Mouse (Mus musculus) heart, postnatal 0 days (tissue): ENCODE results near the gene Zfp429. TPM values are rescaled to one million over a fixed set of nuclear protein-coding genes. Genes with fewer than 3 reads are reported as not detected.

Experiments used
- ATAC-seq: fragments of 200-750 bp; cut with Nextera tagmentation; 2 replicates; pipeline ENCODE4 v1.8.0; 2017; ENCODE audit warnings: low read depth, moderate number of reproducible peaks, moderate library complexity; ENCODE audit not compliant: insufficient read depth
- DNase-seq: peaks from one replicate; pipeline ENCODE4 v3.0.0-alpha.2; 2016; ENCODE audit warnings: low spot score
- H3K27ac ChIP-seq: fragments of 300-500 bp; sonication (generic); 2 replicates; pipeline ENCODE4 v1.5.1; 2014; ENCODE audit warnings: low read depth, mild to moderate bottlenecking
- H3K27me3 ChIP-seq: fragments of 300-500 bp; sonication (generic); 2 replicates; pipeline ENCODE4 v1.6.1; 2014; ENCODE audit warnings: low read length, mixed read lengths; ENCODE audit not compliant: control insufficient read depth, insufficient read depth
- H3K36me3 ChIP-seq: fragments of 300-500 bp; sonication (generic); replicated peaks from 2 replicates; pipeline ENCODE4 v1.6.1; 2014; ENCODE audit warnings: low read length, mixed read lengths; ENCODE audit not compliant: control insufficient read depth, insufficient read depth
- H3K4me1 ChIP-seq: fragments of 300-500 bp; sonication (generic); 2 replicates; pipeline ENCODE4 v1.6.1; 2014; ENCODE audit warnings: antibody characterized with exemption; ENCODE audit not compliant: control insufficient read depth, insufficient read depth
- H3K4me2 ChIP-seq: fragments of 300-500 bp; sonication (generic); 2 replicates; pipeline ENCODE4 v1.6.1; 2014; ENCODE audit warnings: low read depth, mild to moderate bottlenecking, low read length, moderate library complexity
- H3K4me3 ChIP-seq: fragments of 300-500 bp; sonication (generic); 2 replicates; pipeline ENCODE4 v1.5.1; 2014; ENCODE audit warnings: low read depth, low read length
- H3K9ac ChIP-seq: fragments of 300-500 bp; sonication (generic); replicated peaks from 2 replicates; pipeline ENCODE4 v1.6.1; 2014; ENCODE audit warnings: low read depth, low read length, mixed read lengths
- H3K9me3 ChIP-seq: fragments of 300-500 bp; sonication (generic); replicated peaks from 2 replicates; pipeline ENCODE4 v1.6.1; 2016; ENCODE audit warnings: low read length; ENCODE audit not compliant: control insufficient read depth
- CTCF ChIP-seq: IDR thresholded peaks from 2 replicates; pipeline ENCODE4 v1.5.1; 2016; ENCODE audit warnings: antibody characterized with exemption, control low read depth, low read depth
- EP300 ChIP-seq: IDR thresholded peaks from 2 replicates; pipeline ENCODE4 v1.6.1; 2016; ENCODE audit warnings: antibody characterized with exemption, low read depth
- WGBS: fragments of 180-500 bp; shearing (Covaris S2); extraction: QIAGEN DNeasy Blood & Tissue Kit; methylation state at CpG from one replicate; pipeline ENCODE4 v1.1.7; 2014; 5-methylcytosine and 5-hydroxymethylcytosine counted together
- polyA plus RNA-seq: library from polyadenylated mRNA; unstranded; fragments of >200 nt; fragmentation: Nextera tagmentation; extraction: Ambion mirVana; gene quantifications from 2 replicates; pipeline ENCODE4 v1.2.1, GENCODE M21; 2015
- total RNA-seq: library from RNA; depleted of rRNA; stranded (reverse); fragments of >200 nt; gene quantifications from 2 replicates; pipeline ENCODE4 v1.2.3, GENCODE M21; 2014; ENCODE audit warnings: low replicate concordance; rRNA removed

The Zfp429 gene
- total and polyA plus RNA-seq, 2 experiments from 2014 or later = 3.0 to 14.2 TPM

DNA sequence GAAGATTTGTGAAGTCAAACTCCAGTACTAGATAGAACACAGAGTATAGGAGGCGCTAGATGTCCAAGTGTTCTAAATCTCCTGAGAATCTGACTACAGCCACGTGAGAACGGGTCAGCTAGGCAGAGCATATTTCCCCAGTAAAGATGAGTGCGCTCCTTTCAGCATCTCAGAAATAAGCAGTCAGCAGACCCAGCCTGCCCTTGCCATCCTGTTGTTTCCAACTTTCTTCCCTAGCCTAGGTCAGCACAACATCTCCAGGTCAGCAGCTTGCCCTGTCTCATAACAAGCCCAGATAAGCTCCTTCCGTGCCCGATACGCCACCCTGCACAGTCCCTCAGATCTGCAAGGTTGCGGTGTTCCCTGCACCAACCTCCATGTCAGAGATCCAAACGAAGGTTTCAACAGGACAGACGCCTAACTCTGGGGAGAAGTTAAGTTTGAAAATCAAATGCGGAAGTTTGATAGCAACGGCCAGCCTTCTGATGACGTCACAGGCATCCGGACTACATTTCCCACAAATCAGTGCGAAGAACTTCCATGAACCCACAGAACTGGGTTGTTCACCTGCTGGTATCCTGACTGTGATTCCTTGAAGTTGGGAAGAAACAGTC is 39.4 kb downstream of the Zfp429 start, which contains the start of the genes Gm28044 and Zfp953:
Gm28044 (minus strand) TSS at position 406 of the 614 bp plus-strand sequence.
Zfp953 (minus strand) TSS at position 475 of the 614 bp plus-strand sequence.
- Histone ChIP-seq H3K4me3 (peak within 1 kb of the TSS; percentile 71), H3K4me1 (0 out of 2 replicates have a peak, but pooled peaks cover 5% of the 10 kb centered on the region), H3K4me2 (peak within 1 kb of the TSS; percentile 83), H3K27me3 (no peaks in the 10 kb centered on the region), H3K36me3 (no peaks in the 10 kb centered on the region), H3K9me3 (no peaks in the 10 kb centered on the region), H3K27ac (peak within 1 kb of the TSS; percentile 73), H3K9ac (peak within 1 kb of the TSS; percentile 72)
- DNase-seq (peak; percentile 92), ATAC-seq (peak; percentile 89)
- under 1% methylated on average over 15 of the region's 15 CpGs for WGBS
- TF ChIP-seq CTCF = peak; percentile 28
- TF ChIP-seq EP300 = no peak

DNA sequence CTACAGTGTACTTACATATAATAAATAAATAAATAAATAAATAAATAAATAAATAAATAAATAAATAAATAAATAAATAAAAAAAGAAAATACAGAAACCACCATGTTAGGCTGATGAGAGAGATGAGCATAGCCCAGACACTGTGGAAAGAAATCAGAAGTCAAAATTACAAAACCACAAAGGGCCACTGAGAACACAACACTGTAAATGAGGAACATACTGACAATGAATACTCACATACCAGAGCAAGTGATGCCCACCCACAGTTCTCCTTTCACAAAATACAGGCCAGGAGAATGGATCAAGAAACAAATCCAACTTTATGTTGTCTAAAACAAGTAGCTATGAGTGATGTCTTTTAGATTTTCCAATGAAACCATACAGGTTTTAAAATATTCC is 47.8 kb downstream of the Zfp429 start:
- no peak overlapping the region for H3K4me3 ChIP-seq
- no peaks in the 10 kb centered on the region for H3K27me3 ChIP-seq
- ATAC-seq = no peak
- H3K4me1 ChIP-seq = no peaks in the 10 kb centered on the region
- no peaks in the 10 kb centered on the region for H3K9me3 ChIP-seq
- no peak overlapping the region for H3K9ac ChIP-seq
- no peak overlapping the region for H3K27ac ChIP-seq
- no peaks in the 10 kb centered on the region for H3K36me3 ChIP-seq
- no peak overlapping the region for H3K4me2 ChIP-seq
- no peak for DNase-seq
- TF ChIP-seq CTCF (no peak), EP300 (no peak)

DNA sequence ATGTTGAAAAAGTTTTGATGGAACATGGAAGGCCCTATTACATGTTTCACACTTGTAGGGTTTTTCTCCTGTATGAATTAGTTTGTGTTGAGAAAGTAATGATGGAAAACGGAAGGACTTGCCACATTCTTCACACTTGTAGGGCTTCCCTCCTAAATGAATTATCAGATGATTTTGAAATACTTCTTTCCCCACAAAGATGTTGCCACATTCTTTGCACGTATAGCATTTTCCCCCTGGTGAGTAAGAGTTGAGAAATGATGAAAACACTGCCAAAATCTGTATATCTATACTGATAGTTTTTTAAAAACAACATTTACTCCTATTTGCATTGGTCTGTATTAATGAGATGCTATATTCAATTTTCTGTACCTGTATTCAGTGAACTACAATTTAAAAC is 56.2 kb downstream of the Zfp429 start:
- Histone ChIP-seq H3K27me3 (no peaks in the 10 kb centered on the region), H3K36me3 (peaks cover 26% of the 10 kb centered on the region), H3K4me3 (no peak overlapping the region), H3K9me3 (no peaks in the 10 kb centered on the region), H3K4me2 (no peak overlapping the region), H3K4me1 (no peaks in the 10 kb centered on the region), H3K27ac (no peak overlapping the region), H3K9ac (no peak overlapping the region)
- WGBS = 77% methylated on average over 2 of the region's 2 CpGs
- TF ChIP-seq EP300 (no peak), CTCF (no peak)
- no peak for DNase-seq
- no peak for ATAC-seq

Other genes with a start within 250 kb of the Zfp429 start
- gene Rsl1, start 226.6 kb downstream of the Zfp429 start, total RNA-seq = 0.73 and 1.4 TPM in 2 replicates
- 3.2 and 3.5 TPM in 2 replicates for gene Rsl1, start 226.6 kb downstream of the Zfp429 start, polyA plus RNA-seq
- gene Zfp455, start 205.3 kb downstream of the Zfp429 start, total RNA-seq = 0.27 and 0.66 TPM in 2 replicates
- 0.48 and 0.59 TPM in 2 replicates for gene Zfp455, start 205.3 kb downstream of the Zfp429 start, polyA plus RNA-seq
- 0.54 and 1.3 TPM in 2 replicates for gene Zfp458, start 121.4 kb downstream of the Zfp429 start, total RNA-seq
- gene Zfp458, start 121.4 kb downstream of the Zfp429 start, polyA plus RNA-seq = 0.48 and 0.82 TPM in 2 replicates
- gene Zfp457, start 93.3 kb downstream of the Zfp429 start, total RNA-seq = not detected in 2 replicates
- 0.86 and 1.3 TPM in 2 replicates for gene Zfp457, start 93.3 kb downstream of the Zfp429 start, polyA plus RNA-seq
- 0.54 and 2.7 TPM in 2 replicates for gene Zfp595, start 67.2 kb downstream of the Zfp429 start, total RNA-seq
- 0.61 and 0.91 TPM in 2 replicates for gene Zfp595, start 67.2 kb downstream of the Zfp429 start, polyA plus RNA-seq
- gene Gm28044, start 39.3 kb downstream of the Zfp429 start, total RNA-seq = not detected in 2 replicates
- 0.30 TPM in 1 of 2 replicates, not detected in the other for gene Gm28044, start 39.3 kb downstream of the Zfp429 start, polyA plus RNA-seq
- gene Zfp953, start 39.2 kb downstream of the Zfp429 start, total RNA-seq = 0.84 and 2.7 TPM in 2 replicates
- gene Zfp953, start 39.2 kb downstream of the Zfp429 start, polyA plus RNA-seq = 0.31 and 0.47 TPM in 2 replicates
- 0.39 TPM in 1 of 2 replicates, not detected in the other for gene Gm28041, start 24.1 kb downstream of the Zfp429 start, total RNA-seq
- gene Gm28041, start 24.1 kb downstream of the Zfp429 start, polyA plus RNA-seq = 0.44 and 0.57 TPM in 2 replicates
- gene Zfp456, start 24.0 kb downstream of the Zfp429 start, total RNA-seq = 0.70 and 7.8 TPM in 2 replicates
- gene Zfp456, start 24.0 kb downstream of the Zfp429 start, polyA plus RNA-seq = 0.53 and 0.58 TPM in 2 replicates
- gene Zfp459, start 21.6 kb upstream of the Zfp429 start, total RNA-seq = not detected in 2 replicates
- 0.10 and 0.18 TPM in 2 replicates for gene Zfp459, start 21.6 kb upstream of the Zfp429 start, polyA plus RNA-seq
- gene Zfp874a, start 51.8 kb upstream of the Zfp429 start, total RNA-seq = 0.70 and 6.4 TPM in 2 replicates
- gene Zfp874a, start 51.8 kb upstream of the Zfp429 start, polyA plus RNA-seq = 3.6 and 4.2 TPM in 2 replicates
- gene Zfp874b, start 84.4 kb upstream of the Zfp429 start, total RNA-seq = 7.4 and 21.7 TPM in 2 replicates
- gene Zfp874b, start 84.4 kb upstream of the Zfp429 start, polyA plus RNA-seq = 1.5 and 4.3 TPM in 2 replicates
- gene Zfp58, start 100.7 kb upstream of the Zfp429 start, total RNA-seq = 0.11 and 1.7 TPM in 2 replicates
- 4.1 and 4.6 TPM in 2 replicates for gene Zfp58, start 100.7 kb upstream of the Zfp429 start, polyA plus RNA-seq
- gene Gm26965, start 126.3 kb upstream of the Zfp429 start, total RNA-seq = not detected in 2 replicates
- gene Gm26965, start 126.3 kb upstream of the Zfp429 start, polyA plus RNA-seq = 0.11 TPM in 1 of 2 replicates, not detected in the other
- gene Zfp87, start 126.4 kb upstream of the Zfp429 start, total RNA-seq = 7.9 and 10.7 TPM in 2 replicates
- gene Zfp87, start 126.4 kb upstream of the Zfp429 start, polyA plus RNA-seq = 25.2 and 28.2 TPM in 2 replicates
- gene Zfp748, start 154.0 kb upstream of the Zfp429 start, total RNA-seq = 5.7 and 30.1 TPM in 2 replicates
- 3.1 and 3.4 TPM in 2 replicates for gene Zfp748, start 154.0 kb upstream of the Zfp429 start, polyA plus RNA-seq
- 3.3 and 6.8 TPM in 2 replicates for gene Zfp729b, start 209.9 kb upstream of the Zfp429 start, total RNA-seq
- 1.7 and 1.9 TPM in 2 replicates for gene Zfp729b, start 209.9 kb upstream of the Zfp429 start, polyA plus RNA-seq
- gene Gm49345, start 237.9 kb upstream of the Zfp429 start, total RNA-seq = 1.6 TPM in 1 of 2 replicates, not detected in the other
- gene Gm49345, start 237.9 kb upstream of the Zfp429 start, polyA plus RNA-seq = 0.14 TPM in 1 of 2 replicates, not detected in the other
- 2.5 and 2.7 TPM in 2 replicates for gene Zfp729a, start 238.0 kb upstream of the Zfp429 start, total RNA-seq
- 1.0 TPM in 2 replicates for gene Zfp729a, start 238.0 kb upstream of the Zfp429 start, polyA plus RNA-seq